Mouse (Mus musculus) liver, embryonic 14.5 days (tissue): Measurements from ENCODE around the gene Alg9. TPM values are rescaled to one million over a fixed set of nuclear protein-coding genes. Genes with fewer than 3 reads are reported as not detected.
A peak's percentile ranks its signal among the peaks of the same experiment; 100 is the strongest.

Experiments
- ATAC-seq: fragments of 200-750 bp; cut with Nextera tagmentation; 2 replicates; pipeline ENCODE4 v1.8.0; 2017; ENCODE audit warnings: moderate number of reproducible peaks, mild to moderate bottlenecking, moderate library complexity; ENCODE audit not compliant: insufficient read depth
- DNase-seq, 3 experiments: peaks; one replicate each; pipeline ENCODE4 v3.0.0-alpha.2; 2012 to 2013; ENCODE audit warnings: low read depth in 3 of 3, low spot score in 3 of 3
- H3K27ac ChIP-seq: fragments of 300-500 bp; sonication (generic); 2 replicates; pipeline ENCODE4 v1.5.1; 2014; ENCODE audit warnings: moderate library complexity, mild to moderate bottlenecking, control low read depth, inconsistent platforms
- H3K27me3 ChIP-seq: fragments of 300-500 bp; sonication (generic); 2 replicates; pipeline ENCODE4 v1.6.1; 2014; ENCODE audit warnings: mild to moderate bottlenecking, low read length, moderate library complexity; ENCODE audit not compliant: control insufficient read depth, insufficient read depth
- H3K36me3 ChIP-seq: fragments of 300-500 bp; sonication (generic); replicated peaks from 2 replicates; pipeline ENCODE4 v1.6.1; 2014; ENCODE audit warnings: low read depth; ENCODE audit not compliant: control insufficient read depth, insufficient read depth
- H3K4me1 ChIP-seq, 2 experiments: fragments of 200-500 bp in 1 of 2; fragments of 300-500 bp in 1 of 2; sonication (generic) in 1 of 2; replicated peaks; 2 replicates each; pipeline ENCODE4 v1.6.1; 2012 to 2014; ENCODE audit warnings: antibody characterized with exemption in 1 of 2, inconsistent platforms in 1 of 2, low read length in 1 of 2; ENCODE audit not compliant: control insufficient read depth in 2 of 2, insufficient read depth in 2 of 2
- H3K4me2 ChIP-seq: fragments of 300-500 bp; sonication (generic); 2 replicates; pipeline ENCODE4 v1.6.1; 2014; ENCODE audit warnings: low read depth, mild to moderate bottlenecking, control low read depth, moderate library complexity
- H3K4me3 ChIP-seq, 2 experiments: fragments of 200-500 bp in 1 of 2; fragments of 300-500 bp in 1 of 2; sonication (generic) in 1 of 2; 2 replicates each; pipeline ENCODE4 v1.5.1; 2012 to 2014; ENCODE audit warnings: low read depth in 2 of 2, low read length in 2 of 2, mild to moderate bottlenecking in 2 of 2, control low read depth in 1 of 2, inconsistent platforms in 1 of 2, moderate library complexity in 1 of 2; ENCODE audit not compliant: insufficient read depth in 1 of 2
- H3K9ac ChIP-seq: fragments of 300-500 bp; sonication (generic); replicated peaks from 2 replicates; pipeline ENCODE4 v1.6.1; 2014; ENCODE audit warnings: mild to moderate bottlenecking, control low read depth, moderate library complexity
- H3K9me3 ChIP-seq: fragments of 300-500 bp; sonication (generic); 2 replicates; pipeline ENCODE4 v1.6.1; 2016; ENCODE audit warnings: low read length, mixed read lengths; ENCODE audit not compliant: control insufficient read depth
- CTCF ChIP-seq: IDR thresholded peaks from 2 replicates; pipeline ENCODE4 v1.5.1; 2016; ENCODE audit warnings: antibody characterized with exemption, low read depth, control low read depth
- EP300 ChIP-seq: IDR thresholded peaks from 2 replicates; pipeline ENCODE4 v1.6.1; 2016; ENCODE audit warnings: antibody characterized with exemption, low read depth
- WGBS: fragments of 180-500 bp; shearing (Covaris S2); extraction: QIAGEN DNeasy Blood & Tissue Kit; methylation state at CpG from one replicate; pipeline ENCODE4 v1.1.7; 2014; ENCODE audit not compliant: insufficient replicate concordance; 5-methylcytosine and 5-hydroxymethylcytosine counted together
- polyA plus RNA-seq, 2 experiments: library from polyadenylated mRNA; depleted of rRNA in 1 of 2; stranded (reverse) in 1 of 2; unstranded in 1 of 2; fragments of >200 nt; fragmentation: Nextera tagmentation in 1 of 2; extraction: Ambion mirVana in 1 of 2; gene quantifications; 2 replicates each; pipeline versions ENCODE4 v1.2.1 to v1.2.3; 2012 to 2014

The Alg9 gene
- polyA plus RNA-seq (2012; rRNA removed) (10.1 and 10.8 TPM in 2 replicates), polyA plus RNA-seq (2014; fragmentation: Nextera tagmentation; extraction: Ambion mirVana) (12.7 and 13.5 TPM in 2 replicates)

- WGBS: under 1% methylated on average over 51 of the region's 51 CpGs
- Histone ChIP-seq H3K4me2 (peak within 1 kb of the TSS; percentile 92), H3K9ac (peak within 1 kb of the TSS; percentile 84), H3K4me3 (peak within 1 kb of the TSS; percentile 69 to 90), H3K9me3 (no peaks in the 10 kb centered on the region), H3K36me3 (peaks cover 10% of the 10 kb centered on the region), H3K4me1 (peaks cover 5 to 22% of the 10 kb centered on the region in 2 experiments; a peak in 3 of 4 replicates), H3K27ac (peak within 1 kb of the TSS; percentile 26), H3K27me3 (no peaks in the 10 kb centered on the region)
- TF ChIP-seq CTCF (0 out of 2 replicates have a peak, but pooled peaks have one; percentile 5), EP300 (no peak)
- ATAC-seq (peak; percentile 76), DNase-seq (peak; percentile 70 to 79 (median 74))
These were observed at the start of gene Alg9, which contains the start of gene 1110032A03Rik for GRCm38 (mm10) chr9:50774991-50775612. Gene Alg9 (plus strand): TSS chr9:50775019. Gene 1110032A03Rik (minus strand): TSS chr9:50775520.

- TF ChIP-seq CTCF (no peak), EP300 (no peak)
- Histone ChIP-seq H3K4me2 (no peak overlapping the region), H3K36me3 (no peaks in the 10 kb centered on the region), H3K27me3 (peaks cover 10% of the 10 kb centered on the region), H3K4me3 (no peak overlapping the region), H3K4me1 (no peaks in the 10 kb centered on the region), H3K9me3 (no peaks in the 10 kb centered on the region), H3K27ac (no peak overlapping the region), H3K9ac (no peak overlapping the region)
- WGBS: 59% methylated on average over 8 of the region's 8 CpGs
- ATAC-seq: no peak
- no peak for DNase-seq
These were observed 48.8 kb upstream of the Alg9 start for GRCm38 (mm10) chr9:50725921-50726590.

GRCm38 (mm10) chr9:50727171-50727924, 47.5 kb upstream of the Alg9 start:
- H3K9me3 ChIP-seq: no peaks in the 10 kb centered on the region
- H3K4me3 ChIP-seq: peak overlapping the region; percentile 31 to 48
- WGBS: 13% methylated on average over 30 of the region's 30 CpGs
- peak overlapping the region; percentile 62 for H3K4me2 ChIP-seq
- TF ChIP-seq EP300 (no peak), CTCF (no peak)
- DNase-seq (no peak), ATAC-seq (no peak)
- H3K27me3 ChIP-seq: peaks cover 10% of the 10 kb centered on the region
- H3K4me1 ChIP-seq: no peaks in the 10 kb centered on the region
- no peaks in the 10 kb centered on the region for H3K36me3 ChIP-seq
- no peak overlapping the region for H3K27ac ChIP-seq
- no peak overlapping the region for H3K9ac ChIP-seq

GRCm38 (mm10) chr9:50727925-50728651, 46.7 kb upstream of the Alg9 start:
- Histone ChIP-seq H3K9ac (no peak overlapping the region), H3K27me3 (peaks cover 10% of the 10 kb centered on the region), H3K9me3 (no peaks in the 10 kb centered on the region), H3K4me3 (peak overlapping the region; percentile 31 to 48), H3K4me1 (no peaks in the 10 kb centered on the region), H3K27ac (no peak overlapping the region), H3K36me3 (no peaks in the 10 kb centered on the region), H3K4me2 (peak overlapping the region; percentile 62)
- WGBS: 1% methylated on average over 45 of the region's 45 CpGs
- DNase-seq (no peak), ATAC-seq (peak; percentile 35; the same call in 1 of the 2 replicates)
- TF ChIP-seq EP300 (no peak), CTCF (no peak)
